In the genomic region with DNA sequence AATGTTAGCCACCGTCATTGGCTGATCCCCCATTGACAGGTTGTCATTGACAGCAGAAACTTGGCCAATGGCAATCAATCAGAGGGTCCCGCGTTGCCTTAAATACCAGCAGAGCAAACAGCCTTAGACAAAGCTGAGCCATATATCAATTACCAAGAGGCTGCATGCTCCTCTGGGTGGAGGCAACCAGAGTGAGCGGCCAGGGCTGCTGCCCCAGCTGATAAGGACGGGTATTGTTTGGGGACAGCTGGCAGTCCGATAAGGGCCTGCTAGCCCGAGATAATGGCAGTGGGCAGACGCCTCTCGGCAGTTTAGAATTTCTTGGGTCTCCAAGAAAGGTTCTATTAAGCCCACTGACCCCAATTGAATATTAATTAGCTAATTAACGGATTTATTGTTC, we compare ENCODE assay signal across 11 mouse cellular contexts. TPM values are rescaled to one million over a fixed set of nuclear protein-coding genes. Genes with fewer than 3 reads are reported as not detected.
DNase-seq lines count a peak whose midpoint lies in the region; ATAC-seq and TF ChIP-seq lines count a peak whose summit lies in the region.
"Had no signal": no experiment of that assay in that cellular context is flagged by ENCODE, and none has a peak within 500 bp of the region (broad histone marks: within the 10 kb centered on the region; RNA-seq: fewer than 3 reads in every experiment).

No protein-coding gene starts in this region.

- TF ChIP-seq CTCF in lung, postnatal 0 days (IDR thresholded peaks at IDR 0.05), result no peak

- ATAC-seq in lung, postnatal 0 days, result no peak
- peak; percentile 65 for ATAC-seq in forebrain, embryonic 14.5 days
- peak; percentile 72 for ATAC-seq in megakaryocyte, adult 5-6 weeks (ENCODE audit: poor library complexity, severe bottlenecking)
- no peak for ATAC-seq in inflammation-experienced regulatory T-cells, adult 6 months

- no peak overlapping the region for H3K4me3 ChIP-seq in lung, postnatal 0 days (ENCODE audit: low read depth, low read length)
- H3K4me3 ChIP-seq in forebrain, embryonic 14.5 days (ENCODE audit: low read depth, low read length), result no peak overlapping the region

- no peak overlapping the region for H3K9ac ChIP-seq in lung, postnatal 0 days (replicated peaks; ENCODE audit: low read depth)
- no peak overlapping the region for H3K9ac ChIP-seq in forebrain, embryonic 14.5 days (ENCODE audit: low read length)

- H3K9me3 ChIP-seq in lung, postnatal 0 days (ENCODE audit: low read length), result no peaks in the 10 kb centered on the region
- no peaks in the 10 kb centered on the region for H3K9me3 ChIP-seq in forebrain, embryonic 14.5 days (replicated peaks; ENCODE audit: control insufficient read depth, low read length)

- DNase-seq in lung, postnatal 0 days (ENCODE audit: low spot score), result peak; percentile 1
- no peak for DNase-seq in lung, postnatal 10 days
- peak; percentile 78 for DNase-seq in forebrain, embryonic 14.5 days (ENCODE audit: low spot score)
- peak; percentile 81 for DNase-seq in spleen, postnatal 4 days (ENCODE audit: low spot score in 2 of 2)
- DNase-seq in right cerebral cortex, postnatal 4 days, result no peak
- DNase-seq in thymus, postnatal 14 days, result no peak
- DNase-seq: cerebellum, postnatal 25 days; kidney, adult 2 months; thymus, postnatal 25 days had no signal

- no peak for TF ChIP-seq EP300 in lung, postnatal 0 days (IDR thresholded peaks at IDR 0.05)

- no peaks in the 10 kb centered on the region for H3K4me1 ChIP-seq in lung, postnatal 0 days (ENCODE audit: insufficient read depth, low read depth, low read length)
- H3K4me1 ChIP-seq in forebrain, embryonic 14.5 days (ENCODE audit: control insufficient read depth, insufficient read depth, low read length), result peaks cover 26% of the 10 kb centered on the region

- H3K36me3 ChIP-seq in lung, postnatal 0 days (ENCODE audit: insufficient read depth, low read length), result no peaks in the 10 kb centered on the region
- H3K36me3 ChIP-seq in forebrain, embryonic 14.5 days (ENCODE audit: control insufficient read depth, insufficient read depth, low read length), result no peaks in the 10 kb centered on the region

- H3K27ac ChIP-seq in lung, postnatal 0 days (ENCODE audit: low read length), result no peak overlapping the region
- peak overlapping the region; percentile 65; the same call in 1 of the 2 replicates for H3K27ac ChIP-seq in forebrain, embryonic 14.5 days (ENCODE audit: low read depth, low read length)

- H3K27me3 ChIP-seq in lung, postnatal 0 days (replicated peaks; ENCODE audit: insufficient read depth, low read length), result no peaks in the 10 kb centered on the region
- peaks cover 11% of the 10 kb centered on the region for H3K27me3 ChIP-seq in forebrain, embryonic 14.5 days (replicated peaks; ENCODE audit: control insufficient read depth, insufficient read depth, low read length)

- 16% methylated on average over 10 of the region's 10 CpGs for WGBS in lung, postnatal 0 days
- WGBS in forebrain, embryonic 14.5 days, result 5% methylated on average over 10 of the region's 10 CpGs

- H3K4me2 ChIP-seq in lung, postnatal 0 days (replicated peaks; ENCODE audit: low read depth, low read length), result no peak overlapping the region
- H3K4me2 ChIP-seq in forebrain, embryonic 14.5 days (ENCODE audit: low read length), result no peak overlapping the region

RNA-seq across cellular contexts. Expression of gene Ric3, which starts 31.8 kb away (rescaled TPM):
- 0.58 and 0.83 TPM in 2 replicates for polyA plus RNA-seq in lung, postnatal 0 days (2015; fragmentation: Nextera tagmentation; extraction: Ambion mirVana)
- 27.2 and 29.1 TPM in 2 replicates for polyA plus RNA-seq in forebrain, embryonic 14.5 days (2014; fragmentation: Nextera tagmentation; extraction: Ambion mirVana)
- total RNA-seq in megakaryocyte, adult 5-6 weeks (2015), result 0.05 TPM in 1 of 2 replicates, not detected in the other
- total RNA-seq in megakaryocyte, adult 5-6 weeks (2017), result 0.08 and 0.33 TPM in 2 replicates
- polyA plus RNA-seq in inflammation-experienced regulatory T-cells, adult 6 months (2017; shearing (Covaris generic)), result not detected

Comparison
In these comparisons a context has a peak if more than half of its experiments do, and no peak if none do; other contexts are left out.
1. DNase-seq: peak in lung, postnatal 0 days (single experiment), forebrain, embryonic 14.5 days (single experiment) and spleen, postnatal 4 days (2 of 2); none in lung, postnatal 10 days (single experiment), right cerebral cortex, postnatal 4 days (single experiment) and thymus, postnatal 14 days (single experiment).
2. ATAC-seq: peak in forebrain, embryonic 14.5 days (single experiment) and megakaryocyte, adult 5-6 weeks (single experiment); none in lung, postnatal 0 days (single experiment) and inflammation-experienced regulatory T-cells, adult 6 months (single experiment).
3. RNA of gene Ric3, which starts 31.8 kb away (polyA plus RNA-seq): 27.2 to 29.1 TPM in forebrain, embryonic 14.5 days; 0.58 to 0.83 TPM in lung, postnatal 0 days and not detected in inflammation-experienced regulatory T-cells, adult 6 months; every median in the first group is over 10 times any median in the second.